Mouse (Mus musculus) megakaryocyte, embryonic 14.5 days (primary cell): ENCODE data around the gene Cldn4.

Experiments
- FLI1 ChIP-seq: IDR thresholded peaks from 2 replicates; pipeline ENCODE4 v1.6.1; 2012; ENCODE audit warnings: low read length, inconsistent platforms, mixed read lengths
- GATA1 ChIP-seq: IDR thresholded peaks from 3 replicates; pipeline ENCODE4 v1.6.1; 2012; ENCODE audit warnings: mixed read lengths, low read length, inconsistent platforms, borderline replicate concordance

GRCm38 (mm10) chr5:134977837-134978236 lies 31.1 kb upstream of the Cldn4 start:
- TF ChIP-seq GATA1, result no peak
- no peak for TF ChIP-seq FLI1
